Mouse (Mus musculus) ES-E14 (cell line): Measurements from ENCODE around the gene Oaz3.

Experiments
- CHD2 ChIP-seq: IDR thresholded peaks from 2 replicates; pipeline ENCODE4 v1.6.1; 2014; ENCODE audit warnings: mild to moderate bottlenecking, low read depth, low read length, inconsistent platforms
- ZC3H11A ChIP-seq: IDR thresholded peaks from 2 replicates; pipeline ENCODE4 v1.6.1; 2012; ENCODE audit warnings: low read depth, mild to moderate bottlenecking, inconsistent platforms, low read length, borderline replicate concordance
- ZNF384 ChIP-seq: IDR thresholded peaks from 2 replicates; pipeline ENCODE4 v1.6.1; 2012; ENCODE audit warnings: low read depth, low read length, inconsistent platforms

- TF ChIP-seq CHD2 (no peak), ZNF384 (no peak), ZC3H11A (no peak)
These were observed 16.1 kb upstream of the Oaz3 start for GRCm38 (mm10) chr3:94459834-94460233.
